8 mouse cellular contexts compared by ENCODE assay signal in genomic region chr5:98180888-98181635, GRCm38 (mm10). TPM values are rescaled to one million over a fixed set of nuclear protein-coding genes. Genes with fewer than 3 reads are reported as not detected.
DNase-seq lines count a peak whose midpoint lies in the region; ATAC-seq and TF ChIP-seq lines count a peak whose summit lies in the region.

No protein-coding gene starts in this region.

- 1% methylated on average over 27 of the region's 27 CpGs for WGBS in forebrain, postnatal 0 days

- peak overlapping the region; percentile 81 for H3K27ac ChIP-seq in forebrain, postnatal 0 days (ENCODE audit: low read depth, low read length)

- DNase-seq in layer of hippocampus, postnatal 10 days (ENCODE audit: low spot score in 2 of 2), result peak; percentile 39 to 47
- DNase-seq in layer of hippocampus, adult 9-10 months (ENCODE audit: low spot score), result no peak
- DNase-seq in cerebellum, adult 9-10 months, result peak; percentile 83
- DNase-seq in forebrain, postnatal 0 days, result peak; percentile 68
- peak; percentile 32 for DNase-seq in lung, postnatal 14 days
- no peak for DNase-seq in spleen, postnatal 4 days (ENCODE audit: low spot score in 2 of 2)
- DNase-seq in thymus, postnatal 36 days, result no peak

- H3K9me3 ChIP-seq in forebrain, postnatal 0 days (ENCODE audit: low read length), result no peaks in the 10 kb centered on the region

- H3K36me3 ChIP-seq in forebrain, postnatal 0 days (ENCODE audit: insufficient read depth), result no peaks in the 10 kb centered on the region

- peak overlapping the region; percentile 83 for H3K4me2 ChIP-seq in forebrain, postnatal 0 days (ENCODE audit: low read depth)

- H3K9ac ChIP-seq in forebrain, postnatal 0 days, result peak overlapping the region; percentile 65

- peak; percentile 34 for ATAC-seq in forebrain, postnatal 0 days
- no peak for ATAC-seq in erythroid progenitor cell, adult 5-6 weeks (replicated peaks; ENCODE audit: low FRiP score, poor library complexity, severe bottlenecking)

- 0 out of 2 replicates have a peak, but pooled peaks cover 3% of the 10 kb centered on the region for H3K4me1 ChIP-seq in forebrain, postnatal 0 days (ENCODE audit: insufficient read depth)

- H3K27me3 ChIP-seq in forebrain, postnatal 0 days (ENCODE audit: insufficient read depth, low read length), result peaks cover 29% of the 10 kb centered on the region

- H3K4me3 ChIP-seq in forebrain, postnatal 0 days (ENCODE audit: low read depth, low read length), result peak overlapping the region; percentile 51

- TF ChIP-seq CTCF in forebrain, postnatal 0 days (IDR thresholded peaks at IDR 0.05; ENCODE audit: low read depth), result no peak

RNA-seq across cellular contexts. Expression of gene Prdm8, which starts 14.1 kb away (rescaled TPM):
- total RNA-seq in layer of hippocampus, postnatal 10 days (2021), result 10 to 100 TPM; 45.0 to 55.4 TPM
- 17.5 and 25.6 TPM in 2 replicates for total RNA-seq in forebrain, postnatal 0 days (2014; rRNA removed)
- polyA plus RNA-seq in forebrain, postnatal 0 days (2015; fragmentation: Nextera tagmentation; extraction: Ambion mirVana), result 1.8 and 2.4 TPM in 2 replicates
- total RNA-seq in erythroid progenitor cell, adult 5-6 weeks (2015; ENCODE audit: low replicate concordance), result not detected in 2 replicates
- not detected in 2 replicates for total RNA-seq in erythroid progenitor cell, adult 5-6 weeks (2017; ENCODE audit: low replicate concordance)

Comparison
In these comparisons a context has a peak if more than half of its experiments do, and no peak if none do; other contexts are left out.
1. DNase-seq: peak in layer of hippocampus, postnatal 10 days (2 of 2), cerebellum, adult 9-10 months (single experiment), forebrain, postnatal 0 days (single experiment) and lung, postnatal 14 days (single experiment); none in layer of hippocampus, adult 9-10 months (single experiment), spleen, postnatal 4 days (0 of 2) and thymus, postnatal 36 days (0 of 2).
2. RNA of gene Prdm8, which starts 14.1 kb away (total RNA-seq): 45.0 to 55.4 TPM in layer of hippocampus, postnatal 10 days and 17.5 to 25.6 TPM in forebrain, postnatal 0 days; not detected in erythroid progenitor cell, adult 5-6 weeks; every median in the first group is over 10 times any median in the second.